Mouse (Mus musculus) heart, embryonic 12.5 days (tissue): Measurements from ENCODE around the gene Syt9. TPM values are rescaled to one million over a fixed set of nuclear protein-coding genes. Genes with fewer than 3 reads are reported as not detected.

ENCODE experiments used
- ATAC-seq: fragments of 200-750 bp; cut with Nextera tagmentation; 2 replicates; pipeline ENCODE4 v1.8.0; 2017; ENCODE audit warnings: moderate TSS enrichment, moderate library complexity; ENCODE audit not compliant: insufficient number of reproducible peaks, low FRiP score
- H3K27ac ChIP-seq: fragments of 300-500 bp; sonication (generic); 2 replicates; pipeline ENCODE4 v1.5.1; 2016; ENCODE audit warnings: mild to moderate bottlenecking, moderate library complexity; ENCODE audit not compliant: poor library complexity, severe bottlenecking
- H3K27me3 ChIP-seq: fragments of 300-500 bp; sonication (generic); replicated peaks from 2 replicates; pipeline ENCODE4 v1.6.1; 2016; ENCODE audit warnings: mild to moderate bottlenecking, moderate library complexity
- H3K36me3 ChIP-seq: fragments of 300-500 bp; sonication (generic); 2 replicates; pipeline ENCODE4 v1.6.1; 2016; ENCODE audit warnings: mild to moderate bottlenecking, moderate library complexity
- H3K4me1 ChIP-seq: fragments of 300-500 bp; sonication (generic); replicated peaks from 2 replicates; pipeline ENCODE4 v1.6.1; 2016; ENCODE audit warnings: mild to moderate bottlenecking
- H3K4me2 ChIP-seq: fragments of 300-500 bp; sonication (generic); 2 replicates; pipeline ENCODE4 v1.6.1; 2016; ENCODE audit warnings: mild to moderate bottlenecking, moderate library complexity
- H3K4me3 ChIP-seq: fragments of 300-500 bp; sonication (generic); 2 replicates; pipeline ENCODE4 v1.5.1; 2016; ENCODE audit warnings: mild to moderate bottlenecking
- H3K9ac ChIP-seq: fragments of 300-500 bp; sonication (generic); 2 replicates; pipeline ENCODE4 v1.6.1; 2016; ENCODE audit warnings: mild to moderate bottlenecking, moderate library complexity
- H3K9me3 ChIP-seq: fragments of 300-500 bp; sonication (generic); replicated peaks from 2 replicates; pipeline ENCODE4 v1.6.1; 2016; ENCODE audit warnings: mild to moderate bottlenecking, moderate library complexity
- WGBS: fragments of 180-500 bp; shearing (Covaris S2); methylation state at CpG from one replicate; pipeline ENCODE4 v1.1.7; 2016; 5-methylcytosine and 5-hydroxymethylcytosine counted together
- polyA plus RNA-seq: library from polyadenylated mRNA; unstranded; fragments of >200 nt; fragmentation: Nextera tagmentation; extraction: Ambion mirVana; gene quantifications from 2 replicates; pipeline ENCODE4 v1.2.1, GENCODE M21; 2016

Gene Syt9
- polyA plus RNA-seq: 0.44 and 0.84 TPM in 2 replicates

DNA sequence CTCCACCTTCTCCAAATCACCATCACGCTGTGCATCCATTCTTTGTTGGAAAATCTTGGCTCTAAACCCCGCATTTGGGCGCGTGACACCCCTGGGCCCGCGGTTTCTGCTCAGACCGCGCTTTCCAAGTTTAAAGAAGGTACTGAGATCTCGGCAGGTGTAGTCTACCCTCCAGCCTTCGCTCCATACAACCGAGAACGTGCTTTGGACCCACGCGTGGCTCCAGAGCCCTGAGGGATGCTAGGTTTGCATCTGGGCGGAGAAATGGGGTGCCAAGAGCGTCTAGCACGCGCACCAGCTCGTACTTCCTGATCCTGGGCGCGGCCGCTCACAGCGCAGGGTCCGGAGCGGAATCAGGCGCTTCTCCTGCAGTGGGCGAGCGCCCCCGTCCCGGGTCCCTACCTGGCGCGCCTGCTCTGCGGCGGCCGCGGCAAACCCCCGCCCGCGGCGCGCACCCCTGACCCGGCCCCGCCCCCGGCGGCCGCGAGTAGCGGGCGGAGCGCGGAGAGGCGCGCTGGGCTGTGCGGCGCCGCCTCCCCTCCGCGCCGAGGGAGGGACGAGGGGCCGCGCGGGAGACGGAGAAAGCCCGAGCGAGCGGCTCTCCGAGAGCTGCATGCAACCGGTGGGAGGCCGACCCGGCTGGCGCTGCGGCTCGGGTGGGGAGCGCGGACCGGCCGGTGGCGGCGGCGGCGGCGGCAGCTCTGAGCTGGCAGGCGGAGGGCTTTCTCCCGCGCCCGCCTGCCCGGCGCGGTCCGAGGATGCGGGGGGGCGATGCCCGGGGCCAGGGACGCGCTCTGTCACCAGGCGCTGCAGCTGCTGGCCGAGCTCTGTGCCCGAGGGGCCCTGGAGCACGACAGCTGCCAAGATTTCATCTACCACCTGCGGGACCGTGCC is at the start of gene Syt9:
Syt9 (plus strand) TSS at position 497 of the 894 bp plus-strand sequence.
- peak; percentile 86 for ATAC-seq
- H3K4me3 ChIP-seq: peak within 1 kb of the TSS; percentile 73
- WGBS: under 1% methylated on average over 84 of the region's 102 CpGs
- no peaks in the 10 kb centered on the region for H3K9me3 ChIP-seq
- peaks cover 60% of the 10 kb centered on the region for H3K27me3 ChIP-seq
- peak within 1 kb of the TSS; percentile 100 for H3K4me2 ChIP-seq
- H3K27ac ChIP-seq: no peak within 1 kb of the TSS
- peak within 1 kb of the TSS; percentile 67 for H3K9ac ChIP-seq
- peaks cover 6% of the 10 kb centered on the region for H3K4me1 ChIP-seq
- no peaks in the 10 kb centered on the region for H3K36me3 ChIP-seq

GRCm38 (mm10) chr7:107339013-107339412 is 31.5 kb upstream of the Syt9 start:
- no peaks in the 10 kb centered on the region for H3K4me1 ChIP-seq
- no peak overlapping the region for H3K4me3 ChIP-seq
- no peak overlapping the region for H3K4me2 ChIP-seq
- H3K9me3 ChIP-seq: peaks cover 4% of the 10 kb centered on the region; the same call in 1 of the 2 replicates
- WGBS: 75% methylated on average over 5 of the region's 5 CpGs
- H3K36me3 ChIP-seq: no peaks in the 10 kb centered on the region
- no peak overlapping the region for H3K9ac ChIP-seq
- H3K27me3 ChIP-seq: no peaks in the 10 kb centered on the region
- H3K27ac ChIP-seq: no peak overlapping the region
- no peak for ATAC-seq

DNA sequence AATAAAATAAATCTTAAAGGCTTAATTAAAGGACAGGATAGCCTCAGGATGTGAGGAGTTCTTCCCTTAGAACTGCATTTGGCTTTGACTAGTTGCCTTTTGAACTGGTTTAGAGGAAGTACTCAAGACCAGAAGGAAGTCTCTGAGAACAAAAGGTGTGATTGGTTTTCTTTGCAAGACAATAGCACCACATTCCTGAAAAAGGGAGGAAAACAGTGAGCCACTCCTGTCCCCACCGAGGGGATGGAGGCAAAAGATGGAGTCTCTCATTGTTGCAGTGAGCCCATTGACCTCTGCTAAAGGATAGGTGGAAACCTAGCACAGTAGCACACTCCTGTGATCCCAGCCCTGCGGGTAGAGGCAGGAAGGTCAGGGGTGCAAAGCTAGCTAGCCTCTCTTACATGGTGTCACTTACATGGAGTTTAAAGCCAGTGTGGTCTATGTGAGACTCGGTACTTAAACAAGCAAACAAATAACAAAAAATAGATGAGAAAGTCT is 30.9 kb upstream of the Syt9 start:
- Histone ChIP-seq H3K9me3 (peaks cover 4% of the 10 kb centered on the region; the same call in 1 of the 2 replicates), H3K4me2 (no peak overlapping the region), H3K36me3 (no peaks in the 10 kb centered on the region), H3K9ac (no peak overlapping the region), H3K4me1 (no peaks in the 10 kb centered on the region), H3K4me3 (no peak overlapping the region), H3K27ac (no peak overlapping the region), H3K27me3 (no peaks in the 10 kb centered on the region)
- no peak for ATAC-seq
- 59% methylated on average over 3 of the region's 3 CpGs for WGBS

- no peak for ATAC-seq
- Histone ChIP-seq H3K27me3 (no peaks in the 10 kb centered on the region), H3K4me3 (no peak overlapping the region), H3K9me3 (peaks cover 4% of the 10 kb centered on the region; the same call in 1 of the 2 replicates), H3K27ac (no peak overlapping the region), H3K4me1 (no peaks in the 10 kb centered on the region), H3K9ac (no peak overlapping the region), H3K36me3 (no peaks in the 10 kb centered on the region), H3K4me2 (no peak overlapping the region)
- 39% methylated on average over 1 of the region's 1 CpGs for WGBS
These were observed 30.3 kb upstream of the Syt9 start for GRCm38 (mm10) chr7:107340221-107340620.

GRCm38 (mm10) chr7:107341519-107342190 is 28.9 kb upstream of the Syt9 start:
- no peak overlapping the region for H3K27ac ChIP-seq
- no peak overlapping the region for H3K4me3 ChIP-seq
- H3K4me2 ChIP-seq: no peak overlapping the region
- H3K9ac ChIP-seq: no peak overlapping the region
- peaks cover 3% of the 10 kb centered on the region; the same call in 1 of the 2 replicates for H3K9me3 ChIP-seq
- 63% methylated on average over 8 of the region's 8 CpGs for WGBS
- H3K4me1 ChIP-seq: no peaks in the 10 kb centered on the region
- no peaks in the 10 kb centered on the region for H3K27me3 ChIP-seq
- ATAC-seq: no peak
- no peaks in the 10 kb centered on the region for H3K36me3 ChIP-seq

DNA sequence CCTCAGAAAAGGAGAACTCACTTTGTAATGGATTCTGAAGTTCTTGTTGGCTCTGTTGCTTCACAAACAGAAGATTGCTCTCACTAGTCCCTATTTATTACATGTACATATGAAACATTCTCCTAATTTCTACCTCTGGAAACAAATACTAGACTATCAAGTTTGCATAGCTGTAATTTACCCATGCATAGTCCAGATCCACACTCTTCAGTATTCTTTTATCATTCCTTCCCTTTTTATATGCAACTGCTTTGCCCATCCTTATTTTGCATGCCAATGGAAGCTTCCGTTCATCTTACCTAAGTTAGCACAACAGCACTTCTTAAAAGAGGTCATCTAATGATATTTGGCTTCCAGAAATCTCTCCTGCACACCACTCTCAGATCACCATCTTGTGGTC is 21.3 kb upstream of the Syt9 start:
- Histone ChIP-seq H3K9ac (no peak overlapping the region), H3K4me1 (no peaks in the 10 kb centered on the region), H3K36me3 (no peaks in the 10 kb centered on the region), H3K27me3 (no peaks in the 10 kb centered on the region), H3K4me2 (no peak overlapping the region), H3K9me3 (no peaks in the 10 kb centered on the region), H3K4me3 (no peak overlapping the region), H3K27ac (no peak overlapping the region)
- no peak for ATAC-seq
- WGBS: 72% methylated on average over 1 of the region's 1 CpGs

DNA sequence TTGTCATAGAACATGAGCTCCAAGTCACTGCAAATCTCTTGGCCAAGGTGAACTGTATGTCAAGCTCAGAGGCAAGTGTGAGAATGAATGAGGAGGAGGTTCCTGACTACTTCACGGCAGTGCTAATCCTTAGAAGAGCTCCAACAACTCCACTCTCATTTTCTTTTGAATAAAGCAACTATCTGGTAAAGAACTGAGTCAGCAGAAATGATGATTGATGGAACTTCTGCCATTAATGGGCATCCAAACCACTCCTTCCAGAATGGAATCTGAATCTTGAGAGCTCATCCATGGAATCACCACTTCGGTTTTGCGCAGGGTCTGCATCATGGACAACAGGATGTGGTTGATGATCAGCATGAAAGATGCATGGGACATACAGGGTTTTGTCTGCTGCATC is 8.4 kb upstream of the Syt9 start:
- H3K27me3 ChIP-seq: no peaks in the 10 kb centered on the region; the same call in 1 of the 2 replicates
- H3K9me3 ChIP-seq: no peaks in the 10 kb centered on the region
- WGBS: 81% methylated on average over 3 of the region's 3 CpGs
- ATAC-seq: no peak
- no peaks in the 10 kb centered on the region for H3K36me3 ChIP-seq
- H3K4me2 ChIP-seq: no peak overlapping the region
- no peak overlapping the region for H3K27ac ChIP-seq
- no peak overlapping the region for H3K4me3 ChIP-seq
- H3K9ac ChIP-seq: no peak overlapping the region
- no peaks in the 10 kb centered on the region for H3K4me1 ChIP-seq

DNA sequence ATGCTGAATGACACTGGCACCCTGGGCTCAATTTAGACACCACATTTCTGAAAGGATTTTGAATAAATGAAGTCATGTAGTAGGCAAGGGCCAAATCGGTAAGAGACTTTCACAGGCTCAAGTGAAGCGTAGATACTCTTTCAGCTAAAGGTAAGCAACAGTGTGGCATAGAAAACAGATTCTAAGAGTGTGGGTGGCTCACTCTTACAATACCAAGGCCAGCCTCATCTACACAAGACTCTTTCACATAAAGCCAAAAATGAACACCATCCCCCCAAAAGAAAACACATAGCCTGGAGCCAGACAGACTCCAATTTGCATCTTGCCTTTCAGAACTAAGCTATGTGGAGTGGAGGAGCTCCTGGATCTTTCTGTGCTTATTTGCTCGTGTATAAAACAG is 7.9 kb upstream of the Syt9 start:
- Histone ChIP-seq H3K9me3 (no peaks in the 10 kb centered on the region), H3K9ac (no peak overlapping the region), H3K27me3 (no peaks in the 10 kb centered on the region; the same call in none of the 2 replicates), H3K4me1 (no peaks in the 10 kb centered on the region), H3K27ac (no peak overlapping the region), H3K36me3 (no peaks in the 10 kb centered on the region), H3K4me2 (no peak overlapping the region), H3K4me3 (no peak overlapping the region)
- ATAC-seq: no peak
- WGBS: 74% methylated on average over 3 of the region's 3 CpGs

- ATAC-seq: no peak; the same call in 1 of the 2 replicates
- Histone ChIP-seq H3K27ac (no peak overlapping the region), H3K4me1 (peaks cover 6% of the 10 kb centered on the region), H3K9me3 (no peaks in the 10 kb centered on the region), H3K9ac (peak overlapping the region; percentile 67), H3K4me2 (peak overlapping the region; percentile 100), H3K4me3 (peak overlapping the region; percentile 73), H3K27me3 (peaks cover 60% of the 10 kb centered on the region), H3K36me3 (no peaks in the 10 kb centered on the region)
- 3% methylated on average over 45 of the region's 45 CpGs for WGBS
These were observed 795 bp downstream of the Syt9 start for GRCm38 (mm10) chr7:107371126-107371920.

DNA sequence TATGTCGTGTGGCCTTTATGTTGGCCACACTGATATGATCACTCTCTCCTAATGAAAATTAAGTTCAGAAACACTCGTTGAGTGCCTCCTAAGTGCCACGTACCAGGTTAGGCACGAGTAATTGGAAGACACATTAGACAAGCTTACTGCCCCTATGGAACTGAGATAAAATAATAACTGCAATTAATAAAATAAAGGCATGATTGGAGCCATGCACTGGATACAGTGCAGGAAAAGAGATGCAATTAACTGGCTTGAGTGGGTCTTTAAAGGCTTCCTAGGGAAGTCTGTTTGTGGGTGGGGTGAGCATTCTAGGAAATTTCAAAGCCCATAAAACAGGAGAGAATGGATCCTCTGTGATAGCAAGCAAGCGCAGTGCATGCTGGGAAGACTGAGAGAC is 10.0 kb downstream of the Syt9 start:
- ATAC-seq: no peak
- no peaks in the 10 kb centered on the region for H3K4me1 ChIP-seq
- no peaks in the 10 kb centered on the region for H3K36me3 ChIP-seq
- no peaks in the 10 kb centered on the region for H3K9me3 ChIP-seq
- no peaks in the 10 kb centered on the region for H3K27me3 ChIP-seq
- no peak overlapping the region for H3K4me2 ChIP-seq
- H3K27ac ChIP-seq: no peak overlapping the region
- WGBS: 81% methylated on average over 5 of the region's 5 CpGs
- H3K4me3 ChIP-seq: no peak overlapping the region
- H3K9ac ChIP-seq: no peak overlapping the region
